Mouse (Mus musculus): Measurements from ENCODE around the gene Ehf.

The Ehf gene

GRCm38 (mm10) chr2:103303132-103303531 lies at the start of gene Ehf:
TSS of gene Ehf (minus strand) at chr2:103303278.
- no peak for DNase-seq

GRCm38 (mm10) chr2:103347417-103347891 lies 44.4 kb upstream of the Ehf start:
- peak; percentile 34 to 48 for DNase-seq

- DNase-seq: no peak
Measured at GRCm38 (mm10) chr2:103346751-103347289, 43.7 kb upstream of the Ehf start.

GRCm38 (mm10) chr2:103343611-103344010 lies 40.5 kb upstream of the Ehf start:
- DNase-seq: no peak

- DNase-seq: no peak
Measured at GRCm38 (mm10) chr2:103342123-103342522, 39.0 kb upstream of the Ehf start.

GRCm38 (mm10) chr2:103341375-103341971 lies 38.4 kb upstream of the Ehf start:
- no peak for DNase-seq

- DNase-seq: no peak
Measured at GRCm38 (mm10) chr2:103338706-103339105, 35.6 kb upstream of the Ehf start.

- no peak for DNase-seq
Measured at GRCm38 (mm10) chr2:103337370-103337769, 34.3 kb upstream of the Ehf start.

GRCm38 (mm10) chr2:103336621-103337020 lies 33.5 kb upstream of the Ehf start:
- no peak for DNase-seq

GRCm38 (mm10) chr2:103336000-103336399 lies 32.9 kb upstream of the Ehf start:
- DNase-seq: no peak

GRCm38 (mm10) chr2:103331666-103332191 lies 28.7 kb upstream of the Ehf start:
- no peak for DNase-seq

- no peak for DNase-seq
Measured at GRCm38 (mm10) chr2:103328731-103329130, 25.7 kb upstream of the Ehf start.

- no peak for DNase-seq
Measured at GRCm38 (mm10) chr2:103325301-103326048, 22.4 kb upstream of the Ehf start.

GRCm38 (mm10) chr2:103324320-103324719 lies 21.2 kb upstream of the Ehf start:
- DNase-seq: no peak

GRCm38 (mm10) chr2:103322171-103322570 lies 19.1 kb upstream of the Ehf start:
- no peak for DNase-seq

- DNase-seq: no peak
Measured at GRCm38 (mm10) chr2:103321638-103322037, 18.6 kb upstream of the Ehf start.

GRCm38 (mm10) chr2:103314002-103314401 lies 10.9 kb upstream of the Ehf start:
- DNase-seq: no peak

GRCm38 (mm10) chr2:103312640-103313039 lies 9.6 kb upstream of the Ehf start:
- no peak for DNase-seq

GRCm38 (mm10) chr2:103310663-103311062 lies 7.6 kb upstream of the Ehf start:
- no peak for DNase-seq

- no peak for DNase-seq
Measured at GRCm38 (mm10) chr2:103306686-103307085, 3.6 kb upstream of the Ehf start.

GRCm38 (mm10) chr2:103302669-103303068 lies 409 bp downstream of the Ehf start:
- no peak for DNase-seq

- DNase-seq: no peak
Measured at GRCm38 (mm10) chr2:103298711-103299463, 4.2 kb downstream of the Ehf start.

GRCm38 (mm10) chr2:103294526-103294925 lies 8.6 kb downstream of the Ehf start:
- DNase-seq: no peak

Measured in cerebellum, postnatal 36 days (tissue).